Mouse (Mus musculus): ENCODE results near the gene Stat3.

The Stat3 gene

DNA sequence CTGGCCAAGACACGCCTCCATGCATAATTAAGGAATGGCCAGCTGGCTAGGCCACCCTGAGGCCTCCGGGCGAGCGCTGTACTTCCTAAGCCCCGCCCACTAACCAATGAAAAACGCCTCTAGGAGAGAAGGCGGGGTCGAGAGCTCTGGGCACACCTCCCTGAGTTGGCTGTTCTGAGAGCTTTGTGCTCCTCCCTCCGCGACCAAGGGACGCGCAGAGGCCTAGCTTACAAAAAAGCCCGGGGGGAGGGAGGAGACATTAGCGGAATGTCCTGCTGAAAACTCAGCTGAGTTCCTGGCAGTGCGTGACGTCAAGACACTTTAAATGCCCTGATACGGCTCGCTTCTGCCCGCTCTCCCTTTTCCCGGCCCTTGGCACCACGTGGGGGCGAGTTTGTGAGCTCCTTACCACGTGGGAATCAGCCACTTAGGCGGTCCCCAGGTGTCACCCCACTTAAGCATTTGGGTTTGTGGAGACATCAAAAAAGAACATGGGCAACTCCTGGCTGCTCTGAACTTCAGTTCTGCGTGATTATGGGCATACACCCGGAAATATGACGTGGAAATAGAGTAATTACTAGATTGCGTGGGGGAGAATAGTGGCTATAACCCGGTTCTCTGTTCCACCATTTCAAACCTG, at the start of gene Stat3:
Stat3 (minus strand) TSS at position 29 of the 640 bp plus-strand sequence.
- DNase-seq = peak; percentile 100

GRCm38 (mm10) chr11:100988674-100989073, 49.3 kb upstream of the Stat3 start:
- DNase-seq = no peak

DNA sequence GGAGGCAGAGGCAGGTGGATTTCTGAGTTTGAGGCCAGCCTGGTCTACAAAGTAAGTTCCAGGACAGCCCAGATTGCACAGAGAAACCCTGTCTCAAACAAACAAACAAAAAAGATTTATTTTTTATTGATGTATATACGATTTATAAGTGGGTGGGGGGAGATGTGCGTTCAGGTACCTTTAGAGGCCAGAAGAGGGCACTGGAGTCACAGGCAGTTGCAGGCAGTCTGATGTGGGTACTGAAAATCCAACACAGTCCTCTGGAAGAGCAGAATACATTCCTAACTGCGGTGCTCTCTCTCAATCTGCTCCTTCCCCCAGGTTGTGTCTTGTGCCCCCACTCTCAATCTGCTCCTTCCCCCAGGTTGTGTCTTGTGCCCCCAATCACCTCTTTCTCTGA, 46.3 kb upstream of the Stat3 start:
- no peak for DNase-seq

- no peak for DNase-seq
These were observed 44.4 kb upstream of the Stat3 start for GRCm38 (mm10) chr11:100983778-100984131.

DNA sequence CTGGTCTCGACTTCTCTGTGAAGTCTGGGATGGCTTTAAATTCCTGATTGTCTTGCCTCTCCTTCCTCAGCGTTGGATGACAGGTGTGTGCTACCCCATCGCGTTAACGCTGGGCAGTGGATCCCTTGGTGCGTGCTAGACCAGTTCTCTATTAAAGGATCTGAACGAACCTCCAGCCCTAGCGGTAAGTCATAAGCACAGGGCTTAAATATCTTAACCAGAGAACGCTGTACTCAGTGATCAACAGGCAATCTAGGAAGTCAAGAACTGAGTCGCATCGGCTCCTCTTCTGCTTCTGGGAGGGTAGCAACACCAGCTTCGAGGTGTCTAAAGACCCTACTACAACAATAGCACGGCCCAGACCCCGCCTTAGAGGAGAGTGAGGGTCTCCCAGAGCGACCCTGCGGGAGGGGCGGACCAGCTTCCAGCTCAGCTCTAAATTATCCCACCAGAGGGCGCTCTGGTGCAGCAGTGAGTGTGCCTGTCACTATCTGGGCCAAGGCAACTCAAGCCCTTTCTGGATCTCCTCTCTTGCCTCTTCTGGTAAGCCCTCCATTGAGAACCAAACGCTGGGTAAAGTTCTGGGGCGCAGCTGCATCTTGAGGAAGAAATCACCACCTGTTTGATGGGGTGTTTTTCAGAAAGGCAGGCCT, 43.9 kb upstream of the Stat3 start:
- peak; percentile 88 for DNase-seq

- no peak for DNase-seq
These were observed 42.7 kb upstream of the Stat3 start for GRCm38 (mm10) chr11:100982087-100982486.

DNA sequence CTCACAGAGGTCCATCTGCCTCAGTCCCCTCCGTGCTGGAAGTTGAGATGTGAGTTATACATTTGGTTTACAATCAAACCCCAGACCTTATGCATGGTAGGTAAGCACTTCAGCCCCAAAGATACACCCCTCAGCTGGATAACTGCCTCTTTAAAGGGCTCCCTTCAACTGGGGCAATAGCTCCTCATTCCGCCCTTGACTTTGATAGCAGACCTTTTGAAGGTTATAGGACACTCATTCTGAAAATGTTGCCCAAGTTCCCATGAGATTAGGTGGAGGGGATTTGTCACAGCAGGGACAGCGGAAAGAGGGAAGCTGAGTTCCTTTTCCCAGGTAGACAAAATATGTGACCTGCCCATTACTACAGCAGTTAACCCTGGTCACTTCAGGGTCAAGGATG, 41.9 kb upstream of the Stat3 start:
- DNase-seq = no peak

DNA sequence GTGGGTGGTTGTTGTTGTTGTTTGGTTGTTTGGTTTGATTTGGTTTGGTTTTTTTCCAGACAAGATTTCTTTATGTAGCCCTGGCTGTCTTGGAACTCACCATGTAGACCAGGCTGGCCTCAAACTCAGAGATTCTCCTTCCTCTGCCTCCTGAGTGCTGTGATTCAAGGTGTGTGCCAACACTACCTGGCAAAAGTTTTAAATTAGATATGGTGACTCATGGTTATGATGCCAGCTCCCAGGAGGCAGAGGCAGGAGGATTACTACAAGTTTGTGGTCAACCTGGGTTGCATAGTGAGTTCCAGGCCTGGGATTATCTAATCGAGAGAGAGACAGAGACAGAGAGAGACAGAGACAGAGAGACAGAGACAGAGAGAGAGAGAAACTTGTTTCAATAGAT, 41.1 kb upstream of the Stat3 start:
- no peak for DNase-seq

DNA sequence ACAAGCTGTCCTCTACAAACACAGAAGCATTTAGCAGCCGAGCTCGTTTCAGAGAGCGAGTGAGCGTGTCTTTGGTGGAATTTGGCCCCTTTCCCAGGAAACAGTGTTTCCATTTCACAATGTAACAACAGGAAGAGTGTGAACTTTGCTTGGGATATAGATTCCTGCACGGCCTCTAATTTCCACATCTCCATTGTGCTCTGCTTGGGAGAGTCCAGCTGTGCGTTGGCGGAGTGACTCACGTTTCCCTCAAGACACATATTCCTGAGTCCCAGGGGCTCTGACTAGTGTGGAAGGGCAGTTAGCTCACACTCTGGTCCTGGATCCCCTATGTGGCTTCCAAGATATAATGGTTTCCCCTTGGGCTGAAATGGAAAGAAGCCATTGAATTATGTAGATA, 40.5 kb upstream of the Stat3 start:
- DNase-seq = no peak

DNA sequence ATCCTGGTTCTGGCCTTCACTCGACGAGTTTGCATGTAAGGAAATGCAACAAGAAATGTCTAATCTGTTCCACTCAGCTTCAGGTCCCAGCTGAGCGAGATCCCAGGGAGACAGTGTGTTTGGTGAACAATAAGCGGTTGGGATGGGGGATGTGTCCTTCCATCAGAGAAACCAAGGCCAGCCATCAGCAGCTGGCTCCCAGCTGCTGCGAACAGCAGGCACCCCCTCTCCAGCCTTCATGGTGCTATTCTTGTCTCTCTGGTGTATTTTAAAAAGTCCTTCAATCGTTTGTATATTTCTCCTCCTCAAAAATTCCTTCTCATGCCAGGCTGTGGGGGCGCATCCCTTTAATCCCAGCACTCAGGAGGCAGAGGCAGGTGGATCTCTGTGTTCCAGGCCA, 35.9 kb upstream of the Stat3 start:
- DNase-seq = no peak

DNA sequence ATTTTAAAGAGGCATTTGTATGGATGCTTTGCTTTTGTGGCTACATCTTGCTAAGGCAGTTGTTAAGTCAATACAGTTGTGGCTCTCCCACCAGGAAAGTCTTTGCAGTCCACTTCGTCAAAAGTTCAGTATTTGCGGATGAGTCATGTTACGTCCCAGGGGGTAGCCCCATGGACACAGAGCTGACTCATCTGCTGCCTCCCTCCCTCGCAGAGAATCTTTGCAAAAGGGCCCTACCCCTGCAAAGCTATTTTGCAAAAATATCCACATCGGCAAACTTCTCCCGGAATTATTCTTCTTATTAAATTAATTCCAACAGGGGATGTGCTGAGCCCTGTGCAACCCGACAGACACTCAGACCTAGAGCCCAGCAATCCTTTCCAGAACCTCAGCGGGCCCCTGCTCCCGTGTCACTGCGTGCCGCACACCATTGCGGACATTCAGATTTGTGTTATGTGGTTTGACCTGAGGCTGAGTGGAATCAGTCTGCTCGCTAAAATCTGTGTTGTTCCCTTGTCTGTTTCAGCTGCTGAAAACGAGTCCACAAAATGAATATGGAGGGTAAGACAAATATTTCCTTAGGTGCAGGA, 35.1 kb upstream of the Stat3 start:
- no peak for DNase-seq

DNA sequence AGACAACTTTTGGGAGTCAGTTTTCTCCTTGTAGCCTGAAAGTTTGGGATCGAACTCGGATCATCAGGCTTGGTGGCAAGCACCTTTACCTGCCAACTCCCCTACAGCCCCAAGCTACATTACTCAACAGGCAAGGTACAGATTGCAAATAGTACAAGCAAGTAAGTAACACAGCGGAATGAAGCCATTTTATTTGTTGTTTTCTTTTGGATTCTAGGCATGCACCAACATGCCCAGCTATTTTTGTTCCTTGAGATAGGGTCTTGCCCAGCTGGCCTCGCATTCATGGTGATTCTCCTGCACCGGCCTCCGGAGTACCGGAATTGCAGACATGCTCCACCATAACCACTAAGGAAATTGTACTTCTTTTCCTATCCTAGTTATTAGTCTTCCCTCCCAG, 33.9 kb upstream of the Stat3 start:
- DNase-seq = no peak

DNA sequence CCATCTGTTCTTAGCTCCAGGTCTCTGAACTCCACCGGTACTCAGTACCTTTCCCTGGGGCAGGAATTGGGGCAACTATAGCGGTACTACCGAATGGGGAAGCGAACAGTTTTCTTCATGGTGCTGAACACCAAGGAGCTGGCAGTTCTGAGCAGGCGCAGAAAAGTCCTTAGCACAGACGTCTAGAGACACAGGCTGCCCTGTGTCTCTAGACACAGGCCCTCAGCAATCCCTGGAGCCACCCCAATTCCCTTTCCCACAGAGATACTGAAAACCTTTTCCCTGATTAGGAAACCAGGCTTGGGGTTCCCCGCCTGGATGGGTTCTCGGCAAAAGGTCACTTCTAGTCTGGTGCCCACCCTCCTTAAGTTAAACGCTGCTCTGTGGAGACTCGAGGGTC, 32.1 kb upstream of the Stat3 start:
- DNase-seq = no peak

DNA sequence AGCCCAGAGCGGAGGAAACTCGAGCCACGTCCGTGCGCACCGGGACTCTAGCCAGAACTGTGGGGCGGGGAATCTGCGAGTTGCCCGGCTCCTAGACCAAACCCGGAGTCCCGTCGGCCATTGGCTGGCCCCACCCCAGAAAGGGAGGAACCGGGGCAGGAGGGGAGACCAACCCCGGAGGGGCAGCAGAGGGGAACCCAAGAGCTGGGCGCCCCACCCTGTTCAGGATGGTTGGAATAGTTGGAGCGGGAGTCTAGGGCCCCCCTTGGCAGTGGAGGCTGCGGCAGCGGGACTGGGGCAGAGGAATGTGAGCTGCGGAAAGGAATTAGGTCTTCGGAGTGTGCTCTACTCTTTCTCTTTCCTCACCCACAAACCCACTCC, 31.2 kb upstream of the Stat3 start, which contains the start of gene Cavin1:
Cavin1 (minus strand) TSS at position 331 of the 381 bp plus-strand sequence.
- DNase-seq = peak; percentile 63

- DNase-seq = no peak
These were observed 30.6 kb upstream of the Stat3 start for GRCm38 (mm10) chr11:100969744-100970556.

- DNase-seq = no peak
These were observed 29.9 kb upstream of the Stat3 start for GRCm38 (mm10) chr11:100969189-100969743.

- no peak for DNase-seq
These were observed 29.2 kb upstream of the Stat3 start for GRCm38 (mm10) chr11:100968501-100968900.

DNA sequence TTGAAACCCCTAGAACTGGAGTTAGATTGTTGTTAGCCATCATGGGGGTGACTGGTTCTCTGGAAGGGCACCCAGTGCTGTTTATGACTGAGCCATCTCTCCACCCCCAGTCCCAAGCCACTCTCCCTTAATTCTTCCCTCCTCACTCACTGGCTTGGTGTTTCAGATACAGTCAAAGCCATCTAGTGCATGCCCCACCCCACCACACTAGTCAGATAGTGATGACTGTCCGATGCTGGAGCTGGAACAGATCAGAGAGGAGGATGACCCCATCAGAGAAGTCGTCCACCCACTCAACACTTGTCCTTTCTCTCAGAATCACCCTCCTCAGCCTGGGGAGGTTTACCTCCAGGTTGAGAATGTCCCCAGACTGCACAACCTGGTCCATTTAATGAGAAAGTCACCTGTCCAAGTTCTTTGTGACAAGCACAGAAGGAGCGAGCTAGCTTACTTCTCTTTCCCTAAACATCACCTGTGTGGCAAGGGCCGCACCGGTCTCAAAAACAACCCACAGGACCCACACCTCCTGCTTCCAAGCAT, 28.6 kb upstream of the Stat3 start:
- no peak for DNase-seq

DNA sequence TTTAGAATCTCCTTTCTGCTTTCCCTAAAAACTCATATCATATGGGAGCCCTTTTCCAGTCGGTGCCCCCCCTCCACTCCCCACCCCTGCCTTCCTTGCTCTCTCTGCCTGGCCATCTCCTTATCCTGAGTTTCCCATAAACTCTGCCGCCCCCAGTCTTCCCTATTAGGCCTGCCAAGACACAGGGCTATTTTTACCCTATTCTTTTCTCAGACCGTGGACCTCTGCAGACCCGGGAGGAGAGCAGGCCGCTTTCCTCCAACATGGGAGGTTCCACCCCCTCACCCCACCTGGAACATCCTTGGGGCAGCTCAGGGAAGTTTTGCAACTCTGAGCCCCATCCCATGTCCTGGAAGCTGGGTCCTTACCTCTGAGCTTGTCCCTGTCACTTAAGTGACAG, 28.0 kb upstream of the Stat3 start:
- DNase-seq = no peak

- DNase-seq = no peak
These were observed 26.4 kb upstream of the Stat3 start for GRCm38 (mm10) chr11:100965760-100966159.

DNA sequence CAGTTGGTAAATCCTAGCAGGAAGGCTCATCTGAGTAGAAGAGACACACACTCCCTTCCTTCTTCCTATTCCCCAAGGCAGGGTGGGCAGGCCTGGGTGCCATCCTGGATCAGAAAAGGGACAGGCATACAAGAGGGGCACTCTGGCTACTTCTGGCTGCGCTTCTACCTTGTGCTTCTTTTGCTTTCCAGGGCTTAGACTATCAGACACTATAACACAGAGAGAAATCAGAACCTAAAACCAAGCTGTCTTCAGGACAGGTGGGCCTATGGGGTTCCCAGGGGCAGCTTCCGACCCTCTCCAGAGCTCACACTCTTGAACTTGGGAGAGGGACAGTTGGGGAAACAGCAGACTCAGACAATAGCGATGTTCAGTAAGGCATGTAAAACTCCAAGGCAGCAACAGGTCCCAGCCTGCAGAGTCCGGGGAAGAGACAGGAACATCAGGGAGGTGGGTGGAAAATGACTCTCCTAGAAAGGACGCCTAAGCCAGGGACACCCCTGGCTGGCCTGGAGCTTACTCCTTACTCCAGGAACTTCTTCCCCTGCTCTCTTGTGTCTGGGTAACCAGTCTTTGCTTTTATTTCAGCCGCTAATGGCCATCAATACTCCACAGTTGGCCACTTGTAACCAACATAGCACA, 25.7 kb upstream of the Stat3 start:
- no peak for DNase-seq

DNA sequence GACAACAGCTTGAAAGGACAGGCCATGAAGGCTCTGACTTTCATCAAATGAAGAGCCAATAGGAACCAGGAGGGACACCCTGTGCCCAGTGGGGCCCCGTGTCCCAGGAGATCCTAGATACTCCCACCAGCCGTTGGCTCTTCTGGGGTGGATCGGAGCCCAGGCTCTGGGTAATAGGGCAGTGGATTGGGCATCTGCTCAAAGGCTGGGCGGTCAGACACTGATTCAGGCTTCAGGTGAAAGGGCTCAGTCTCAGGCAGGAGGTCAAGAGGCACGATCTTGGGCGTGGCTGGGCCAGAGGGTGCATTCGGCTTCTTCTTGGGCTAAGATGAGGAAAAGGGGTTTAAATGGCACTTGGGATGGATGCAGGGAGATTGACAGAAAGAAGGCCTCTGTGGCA, 24.8 kb upstream of the Stat3 start:
- DNase-seq = no peak

DNA sequence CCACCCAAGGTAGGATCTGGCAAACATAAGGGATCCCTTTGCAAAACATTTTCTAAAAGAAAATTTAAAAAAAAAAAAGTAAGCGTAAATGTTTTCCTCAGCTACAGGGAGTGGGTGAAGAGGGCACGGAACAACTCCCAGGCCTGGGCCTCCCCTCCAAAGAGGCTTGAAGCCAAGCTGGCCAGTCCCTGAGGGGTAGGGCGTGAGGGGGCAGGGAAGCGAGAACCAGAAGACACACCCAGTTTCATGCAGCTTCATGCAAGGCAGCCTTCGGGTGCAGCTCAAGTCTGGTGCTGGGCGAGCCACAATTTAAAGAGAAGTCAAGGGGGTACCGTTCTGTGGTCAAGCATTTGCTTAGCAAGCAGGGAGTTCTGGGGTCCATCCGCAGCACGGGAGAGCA, 24.3 kb upstream of the Stat3 start:
- no peak for DNase-seq
